Mouse (Mus musculus) midbrain, embryonic 12.5 days (tissue): Measurements from ENCODE around the gene Ehf. TPM values are rescaled to one million over a fixed set of nuclear protein-coding genes. Genes with fewer than 3 reads are reported as not detected.

ENCODE experiments used
- ATAC-seq: fragments of 200-750 bp; cut with Nextera tagmentation; 2 replicates; pipeline ENCODE4 v1.8.0; 2017; ENCODE audit warnings: low read depth, moderate TSS enrichment, moderate library complexity; ENCODE audit not compliant: low FRiP score
- H3K27ac ChIP-seq: fragments of 300-500 bp; sonication (generic); replicated peaks from 2 replicates; pipeline ENCODE4 v1.5.1; 2016; ENCODE audit warnings: mild to moderate bottlenecking
- H3K27me3 ChIP-seq: fragments of 300-500 bp; sonication (generic); 2 replicates; pipeline ENCODE4 v1.6.1; 2016; ENCODE audit warnings: mild to moderate bottlenecking
- H3K36me3 ChIP-seq: fragments of 300-500 bp; sonication (generic); 2 replicates; pipeline ENCODE4 v1.6.1; 2016
- H3K4me1 ChIP-seq: fragments of 300-500 bp; sonication (generic); 2 replicates; pipeline ENCODE4 v1.6.1; 2016
- H3K4me2 ChIP-seq: fragments of 300-500 bp; sonication (generic); replicated peaks from 2 replicates; pipeline ENCODE4 v1.6.1; 2016; ENCODE audit warnings: mild to moderate bottlenecking, moderate library complexity
- H3K4me3 ChIP-seq: fragments of 300-500 bp; sonication (generic); 2 replicates; pipeline ENCODE4 v1.5.1; 2016; ENCODE audit warnings: mild to moderate bottlenecking
- H3K9ac ChIP-seq: fragments of 300-500 bp; sonication (generic); replicated peaks from 2 replicates; pipeline ENCODE4 v1.6.1; 2016; ENCODE audit warnings: mild to moderate bottlenecking, moderate library complexity
- H3K9me3 ChIP-seq: fragments of 300-500 bp; sonication (generic); 2 replicates; pipeline ENCODE4 v1.6.1; 2016; ENCODE audit warnings: mild to moderate bottlenecking
- WGBS: fragments of 180-500 bp; shearing (Covaris S2); methylation state at CpG from one replicate; pipeline ENCODE4 v1.1.7; 2016; 5-methylcytosine and 5-hydroxymethylcytosine counted together
- polyA plus RNA-seq: library from polyadenylated mRNA; unstranded; fragments of >200 nt; fragmentation: Nextera tagmentation; extraction: Ambion mirVana; gene quantifications from 2 replicates; pipeline ENCODE4 v1.2.1, GENCODE M21; 2016

Ehf gene
- polyA plus RNA-seq, 1 experiment from 2014 or later: not detected

- Histone ChIP-seq H3K4me1 (no peaks in the 10 kb centered on the region), H3K27ac (no peak overlapping the region), H3K9ac (no peak overlapping the region), H3K27me3 (no peaks in the 10 kb centered on the region), H3K36me3 (no peaks in the 10 kb centered on the region), H3K4me3 (no peak overlapping the region), H3K4me2 (no peak overlapping the region), H3K9me3 (no peaks in the 10 kb centered on the region)
- no peak for ATAC-seq
- WGBS: 86% methylated on average over 7 of the region's 7 CpGs
Observed at GRCm38 (mm10) chr2:103325301-103326048, 22.4 kb upstream of the Ehf start.

GRCm38 (mm10) chr2:103324320-103324719 lies 21.2 kb upstream of the Ehf start:
- no peak overlapping the region for H3K27ac ChIP-seq
- no peak overlapping the region for H3K4me2 ChIP-seq
- H3K27me3 ChIP-seq: no peaks in the 10 kb centered on the region
- no peak overlapping the region for H3K4me3 ChIP-seq
- H3K9ac ChIP-seq: no peak overlapping the region
- no peak for ATAC-seq
- 95% methylated on average over 2 of the region's 2 CpGs for WGBS
- no peaks in the 10 kb centered on the region for H3K4me1 ChIP-seq
- H3K36me3 ChIP-seq: no peaks in the 10 kb centered on the region
- no peaks in the 10 kb centered on the region for H3K9me3 ChIP-seq

GRCm38 (mm10) chr2:103322171-103322570 lies 19.1 kb upstream of the Ehf start:
- Histone ChIP-seq H3K9me3 (no peaks in the 10 kb centered on the region), H3K27ac (no peak overlapping the region), H3K4me2 (no peak overlapping the region), H3K4me3 (no peak overlapping the region), H3K9ac (no peak overlapping the region), H3K27me3 (no peaks in the 10 kb centered on the region), H3K36me3 (no peaks in the 10 kb centered on the region), H3K4me1 (no peaks in the 10 kb centered on the region)
- no peak for ATAC-seq
- 77% methylated on average over 1 of the region's 1 CpGs for WGBS

GRCm38 (mm10) chr2:103321638-103322037 lies 18.6 kb upstream of the Ehf start:
- H3K9me3 ChIP-seq: no peaks in the 10 kb centered on the region
- no peak for ATAC-seq
- H3K4me3 ChIP-seq: no peak overlapping the region
- 89% methylated on average over 4 of the region's 4 CpGs for WGBS
- H3K4me2 ChIP-seq: no peak overlapping the region
- H3K4me1 ChIP-seq: no peaks in the 10 kb centered on the region
- no peaks in the 10 kb centered on the region for H3K27me3 ChIP-seq
- no peak overlapping the region for H3K27ac ChIP-seq
- H3K36me3 ChIP-seq: no peaks in the 10 kb centered on the region
- H3K9ac ChIP-seq: no peak overlapping the region

- Histone ChIP-seq H3K4me1 (no peaks in the 10 kb centered on the region), H3K27me3 (no peaks in the 10 kb centered on the region), H3K9ac (no peak overlapping the region), H3K27ac (no peak overlapping the region), H3K9me3 (no peaks in the 10 kb centered on the region), H3K36me3 (no peaks in the 10 kb centered on the region), H3K4me3 (no peak overlapping the region), H3K4me2 (no peak overlapping the region)
- 94% methylated on average over 4 of the region's 4 CpGs for WGBS
- no peak for ATAC-seq
Observed at GRCm38 (mm10) chr2:103314002-103314401, 10.9 kb upstream of the Ehf start.

- Histone ChIP-seq H3K9ac (no peak overlapping the region), H3K27ac (no peak overlapping the region)
- WGBS: 29% methylated on average over 4 of the region's 4 CpGs
Observed at GRCm38 (mm10) chr2:103312640-103313039, 9.6 kb upstream of the Ehf start.

GRCm38 (mm10) chr2:103310663-103311062 lies 7.6 kb upstream of the Ehf start:
- ATAC-seq: no peak
- 31% methylated on average over 5 of the region's 5 CpGs for WGBS
- Histone ChIP-seq H3K27ac (no peak overlapping the region), H3K4me2 (no peak overlapping the region), H3K9ac (no peak overlapping the region), H3K27me3 (no peaks in the 10 kb centered on the region), H3K4me1 (no peaks in the 10 kb centered on the region), H3K9me3 (no peaks in the 10 kb centered on the region), H3K4me3 (no peak overlapping the region), H3K36me3 (no peaks in the 10 kb centered on the region)

More at GRCm38 (mm10) chr2:103312640-103313039, 9.6 kb upstream of the Ehf start:
- no peak overlapping the region for H3K4me3 ChIP-seq
- no peaks in the 10 kb centered on the region for H3K4me1 ChIP-seq
- ATAC-seq: no peak
- H3K9me3 ChIP-seq: no peaks in the 10 kb centered on the region
- H3K4me2 ChIP-seq: no peak overlapping the region
- H3K36me3 ChIP-seq: no peaks in the 10 kb centered on the region
- H3K27me3 ChIP-seq: no peaks in the 10 kb centered on the region

GRCm38 (mm10) chr2:103306686-103307085 lies 3.6 kb upstream of the Ehf start:
- H3K27me3 ChIP-seq: no peaks in the 10 kb centered on the region
- 60% methylated on average over 6 of the region's 6 CpGs for WGBS
- no peaks in the 10 kb centered on the region for H3K4me1 ChIP-seq
- H3K9me3 ChIP-seq: no peaks in the 10 kb centered on the region
- no peak for ATAC-seq
- H3K4me2 ChIP-seq: no peak overlapping the region
- no peak overlapping the region for H3K9ac ChIP-seq
- H3K4me3 ChIP-seq: no peak overlapping the region
- no peak overlapping the region for H3K27ac ChIP-seq
- no peaks in the 10 kb centered on the region for H3K36me3 ChIP-seq

- Histone ChIP-seq H3K9ac (no peak overlapping the region), H3K36me3 (no peaks in the 10 kb centered on the region), H3K4me2 (no peak overlapping the region), H3K4me3 (no peak overlapping the region), H3K27me3 (no peaks in the 10 kb centered on the region), H3K4me1 (no peaks in the 10 kb centered on the region), H3K9me3 (no peaks in the 10 kb centered on the region), H3K27ac (no peak overlapping the region)
- no peak for ATAC-seq
- 70% methylated on average over 6 of the region's 6 CpGs for WGBS
Observed at GRCm38 (mm10) chr2:103302669-103303068, 409 bp downstream of the Ehf start.

- Histone ChIP-seq H3K4me2 (no peak overlapping the region), H3K9me3 (no peaks in the 10 kb centered on the region), H3K27ac (no peak overlapping the region), H3K27me3 (no peaks in the 10 kb centered on the region), H3K4me3 (no peak overlapping the region), H3K9ac (no peak overlapping the region), H3K4me1 (0 out of 2 replicates have a peak, but pooled peaks cover 2% of the 10 kb centered on the region), H3K36me3 (no peaks in the 10 kb centered on the region)
- ATAC-seq: no peak
- 74% methylated on average over 13 of the region's 13 CpGs for WGBS
Observed at GRCm38 (mm10) chr2:103298711-103299463, 4.2 kb downstream of the Ehf start.

- no peaks in the 10 kb centered on the region for H3K9me3 ChIP-seq
- 0 out of 2 replicates have a peak, but pooled peaks cover 2% of the 10 kb centered on the region for H3K4me1 ChIP-seq
- no peaks in the 10 kb centered on the region for H3K36me3 ChIP-seq
- no peak overlapping the region for H3K9ac ChIP-seq
- WGBS: 12% methylated on average over 3 of the region's 3 CpGs
- no peaks in the 10 kb centered on the region for H3K27me3 ChIP-seq
- no peak overlapping the region for H3K4me3 ChIP-seq
- no peak for ATAC-seq
- H3K27ac ChIP-seq: no peak overlapping the region
- H3K4me2 ChIP-seq: no peak overlapping the region
Observed at GRCm38 (mm10) chr2:103294526-103294925, 8.6 kb downstream of the Ehf start.

- no peak for ATAC-seq
- no peaks in the 10 kb centered on the region for H3K27me3 ChIP-seq
- no peaks in the 10 kb centered on the region for H3K9me3 ChIP-seq
- H3K27ac ChIP-seq: no peak overlapping the region
- 0 out of 2 replicates have a peak, but pooled peaks cover 2% of the 10 kb centered on the region for H3K4me1 ChIP-seq
- no peak overlapping the region for H3K4me3 ChIP-seq
- H3K9ac ChIP-seq: no peak overlapping the region
- no peaks in the 10 kb centered on the region for H3K36me3 ChIP-seq
- WGBS: 71% methylated on average over 5 of the region's 5 CpGs
- no peak overlapping the region for H3K4me2 ChIP-seq
Observed at GRCm38 (mm10) chr2:103293751-103294150, 9.3 kb downstream of the Ehf start.
